Mouse (Mus musculus): ENCODE measurements around the gene Luzp2.

GRCm38 (mm10) chr7:54787456-54787855 lies 47.8 kb upstream of the Luzp2 start:
- no peak for TF ChIP-seq CTCF (IDR thresholded peaks at IDR 0.05; ENCODE audit: control insufficient read depth, insufficient read depth, insufficient read length)
- no peak for TF ChIP-seq USF1 (IDR thresholded peaks at IDR 0.05; ENCODE audit: low read depth)

All from C2C12 (cell line).